ENCODE assay signal across 10 mouse cellular contexts in genomic region chr2:125558634-125559589, GRCm38 (mm10). TPM values are rescaled to one million over a fixed set of nuclear protein-coding genes. Genes with fewer than 3 reads are reported as not detected.
DNase-seq lines count a peak whose midpoint lies in the region; ATAC-seq and TF ChIP-seq lines count a peak whose summit lies in the region.
"Had no signal": no experiment of that assay in that cellular context is flagged by ENCODE, and none has a peak within 500 bp of the region (broad histone marks: within the 10 kb centered on the region; RNA-seq: fewer than 3 reads in every experiment).

No protein-coding gene starts in this region.

- 75% methylated on average over 19 of the region's 19 CpGs for WGBS in kidney, adult 2 months
- WGBS in hindbrain, embryonic 13.5 days: 40% methylated on average over 19 of the region's 19 CpGs

- TF ChIP-seq POLR2A in kidney, adult 2 months (IDR thresholded peaks at IDR 0.05; ENCODE audit: low read depth, low read length): no peak
- no peak for TF ChIP-seq POLR2A in brain, embryonic 14.5 days (IDR thresholded peaks at IDR 0.05; ENCODE audit: borderline replicate concordance, extremely low read depth, insufficient read depth, insufficient read length, poor library complexity, severe bottlenecking)

- H3K9ac ChIP-seq in hindbrain, embryonic 13.5 days: no peak overlapping the region
- H3K9ac ChIP-seq: neural tube, embryonic 13.5 days had no signal

- DNase-seq in adrenal gland, postnatal 14 days: peak; percentile 6
- no peak for DNase-seq in adrenal gland, postnatal 4 days (ENCODE audit: low spot score in 2 of 2)
- peak; percentile 21 for DNase-seq in kidney, adult 2 months
- DNase-seq in kidney, postnatal 14 days: no peak
- peak; percentile 33 for DNase-seq in brain, embryonic 14.5 days (ENCODE audit: low read depth)
- no peak for DNase-seq in right cerebral cortex, postnatal 36 days (ENCODE audit: low spot score in 2 of 2)
- DNase-seq in urinary bladder, postnatal 36 days (ENCODE audit: low spot score in 2 of 2): no peak
- DNase-seq: adrenal gland, postnatal 25 days had no signal

- H3K36me3 ChIP-seq in kidney, adult 2 months (ENCODE audit: control insufficient read depth, insufficient read depth, low read length): no peaks in the 10 kb centered on the region
- peaks cover 7% of the 10 kb centered on the region for H3K36me3 ChIP-seq in hindbrain, embryonic 13.5 days

- no peaks in the 10 kb centered on the region for H3K9me3 ChIP-seq in hindbrain, embryonic 13.5 days
- H3K9me3 ChIP-seq: neural tube, embryonic 13.5 days had no signal

- ATAC-seq in hindbrain, embryonic 13.5 days (ENCODE audit: low FRiP score): 0 out of 2 replicates have a peak, but pooled peaks have one; percentile 39

- no peaks in the 10 kb centered on the region for H3K4me1 ChIP-seq in kidney, adult 2 months (ENCODE audit: control insufficient read depth, insufficient read depth, low read length)
- peaks cover 14% of the 10 kb centered on the region; the same call in 1 of the 2 replicates for H3K4me1 ChIP-seq in hindbrain, embryonic 13.5 days (replicated peaks)

- no peak overlapping the region for H3K4me2 ChIP-seq in hindbrain, embryonic 13.5 days
- H3K4me2 ChIP-seq: neural tube, embryonic 13.5 days had no signal

- no peak overlapping the region for H3K27ac ChIP-seq in kidney, adult 2 months (ENCODE audit: insufficient read depth, low read depth, low read length)
- H3K27ac ChIP-seq in hindbrain, embryonic 13.5 days: peak overlapping the region; percentile 5; the same call in 1 of the 2 replicates
- H3K27ac ChIP-seq: neural tube, embryonic 13.5 days had no signal

- H3K27me3 ChIP-seq in kidney, adult 2 months (replicated peaks; ENCODE audit: control insufficient read depth, insufficient read depth, low read length): no peaks in the 10 kb centered on the region
- H3K27me3 ChIP-seq in hindbrain, embryonic 13.5 days: no peaks in the 10 kb centered on the region
- H3K27me3 ChIP-seq: neural tube, embryonic 13.5 days had no signal

- no peak overlapping the region for H3K4me3 ChIP-seq in kidney, adult 2 months (ENCODE audit: insufficient read depth, low read depth, low read length)
- H3K4me3 ChIP-seq in hindbrain, embryonic 13.5 days: no peak overlapping the region
- H3K4me3 ChIP-seq: neural tube, embryonic 13.5 days had no signal

- TF ChIP-seq CTCF in kidney, adult 2 months (conservative IDR thresholded peaks at IDR 0.05; ENCODE audit: insufficient read depth, insufficient read length, low read depth, low read length): no peak
- no peak for TF ChIP-seq CTCF in brain, embryonic 14.5 days (IDR thresholded peaks at IDR 0.05; ENCODE audit: borderline replicate concordance, extremely low read depth, insufficient read depth, insufficient read length)

RNA-seq across cellular contexts. Expression of gene Fbn1, which starts 51.1 kb away (rescaled TPM):
- 88.2 and 93.1 TPM in 2 replicates for total RNA-seq in adrenal gland, postnatal 14 days (2021)
- total RNA-seq in adrenal gland, postnatal 4 days (2021): 100 to 1,000 TPM; 103 to 104 TPM
- polyA plus RNA-seq in kidney, adult 2 months (2012; rRNA removed): 6.5 and 6.7 TPM in 2 replicates
- 3.1 and 6.9 TPM in 2 replicates for polyA plus RNA-seq in brain, embryonic 14.5 days (2012; rRNA removed)
- polyA plus RNA-seq in hindbrain, embryonic 13.5 days (2015; fragmentation: Nextera tagmentation; extraction: Ambion mirVana): 2.7 and 3.8 TPM in 2 replicates

RNA-seq across cellular contexts. Expression of gene Gm9913, which starts 54.0 kb away (rescaled TPM):
- total RNA-seq in adrenal gland, postnatal 14 days (2021): 0.11 TPM in 1 of 2 replicates, not detected in the other
- total RNA-seq in adrenal gland, postnatal 4 days (2021): under 1 TPM; 0.28 TPM
- polyA plus RNA-seq in kidney, adult 2 months (2012; rRNA removed): 0.05 and 0.06 TPM in 2 replicates
- 0.09 and 0.10 TPM in 2 replicates for polyA plus RNA-seq in brain, embryonic 14.5 days (2012; rRNA removed)
- polyA plus RNA-seq in hindbrain, embryonic 13.5 days (2015; fragmentation: Nextera tagmentation; extraction: Ambion mirVana): 0.12 and 0.17 TPM in 2 replicates
- total RNA-seq: adrenal gland, postnatal 25 days had no signal
- polyA plus RNA-seq: neural tube, embryonic 13.5 days had no signal

Comparison
In these comparisons a context has a peak if more than half of its experiments do, and no peak if none do; other contexts are left out.
1. DNase-seq: peak in adrenal gland, postnatal 14 days (single experiment), kidney, adult 2 months (single experiment) and brain, embryonic 14.5 days (single experiment); none in adrenal gland, postnatal 4 days (0 of 2), kidney, postnatal 14 days (single experiment), right cerebral cortex, postnatal 36 days (0 of 2) and urinary bladder, postnatal 36 days (0 of 2).